Mouse (Mus musculus) layer of hippocampus, adult 11-12 months (tissue): Measurements from ENCODE around the gene BC004004.
"Not testable (repeated sequence)": the region's sequence is repeated elsewhere in the genome, so short reads cannot be mapped to it uniquely, and the experiment has no call there.

Source experiments
- DNase-seq: peaks from one replicate; pipeline ENCODE4 v3.0.0; 2022; ENCODE audit warnings: low spot score

The BC004004 gene

GRCm38 (mm10) chr17:29260501-29260900 lies 8.1 kb upstream of the BC004004 start:
- DNase-seq: no peak

DNA sequence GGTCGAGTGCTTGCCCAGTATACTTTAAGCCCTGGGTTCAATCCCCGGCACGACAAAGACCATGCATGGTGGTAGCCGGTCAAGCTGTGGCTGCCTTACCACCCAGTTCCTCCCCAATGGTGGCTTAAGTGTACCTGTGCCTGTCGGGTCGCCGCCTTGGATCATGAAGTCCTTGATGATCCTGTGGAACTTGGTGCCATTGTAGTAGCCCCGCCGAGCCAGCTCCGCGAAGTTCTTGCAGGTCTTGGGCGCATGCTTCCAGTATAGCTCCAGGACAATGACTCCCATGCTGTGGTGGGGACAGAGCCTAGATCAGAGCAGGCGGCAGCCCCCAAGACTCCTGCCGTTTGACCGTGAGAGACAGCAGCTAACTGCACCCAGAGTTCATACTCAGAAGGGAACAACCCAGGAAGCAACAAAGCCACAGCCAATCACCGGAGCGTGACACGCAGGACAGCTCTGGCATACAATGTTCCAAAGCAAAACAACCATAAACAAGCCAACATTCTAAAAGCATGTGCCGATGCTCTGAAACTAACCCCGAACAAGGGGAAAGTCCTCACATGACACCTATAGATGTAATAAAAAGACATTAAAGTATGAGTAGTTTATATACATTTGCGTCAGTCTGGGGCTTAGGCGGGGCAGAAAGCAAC lies 6.9 kb upstream of the BC004004 start:
- DNase-seq: no peak

DNA sequence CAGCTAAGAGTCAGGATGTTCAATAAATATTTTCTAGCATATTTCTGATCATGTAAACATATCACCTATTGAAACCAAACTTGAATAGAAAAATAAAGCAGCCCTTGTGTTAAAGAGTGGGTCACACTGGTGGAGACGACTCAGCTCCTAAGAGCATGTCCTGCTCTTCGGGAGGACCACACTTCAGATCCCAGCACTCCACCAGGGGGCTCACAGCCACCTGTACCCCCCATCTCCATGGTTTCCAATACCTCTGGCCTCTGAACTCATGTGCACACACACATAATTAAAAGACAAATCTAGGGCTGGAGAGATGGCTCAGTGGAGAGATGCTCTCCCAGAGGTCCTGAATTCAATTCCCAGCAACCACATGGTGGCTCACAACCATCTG lies 6.3 kb upstream of the BC004004 start:
- no peak for DNase-seq

GRCm38 (mm10) chr17:29263417-29263816 lies 5.2 kb upstream of the BC004004 start:
- no peak for DNase-seq

DNA sequence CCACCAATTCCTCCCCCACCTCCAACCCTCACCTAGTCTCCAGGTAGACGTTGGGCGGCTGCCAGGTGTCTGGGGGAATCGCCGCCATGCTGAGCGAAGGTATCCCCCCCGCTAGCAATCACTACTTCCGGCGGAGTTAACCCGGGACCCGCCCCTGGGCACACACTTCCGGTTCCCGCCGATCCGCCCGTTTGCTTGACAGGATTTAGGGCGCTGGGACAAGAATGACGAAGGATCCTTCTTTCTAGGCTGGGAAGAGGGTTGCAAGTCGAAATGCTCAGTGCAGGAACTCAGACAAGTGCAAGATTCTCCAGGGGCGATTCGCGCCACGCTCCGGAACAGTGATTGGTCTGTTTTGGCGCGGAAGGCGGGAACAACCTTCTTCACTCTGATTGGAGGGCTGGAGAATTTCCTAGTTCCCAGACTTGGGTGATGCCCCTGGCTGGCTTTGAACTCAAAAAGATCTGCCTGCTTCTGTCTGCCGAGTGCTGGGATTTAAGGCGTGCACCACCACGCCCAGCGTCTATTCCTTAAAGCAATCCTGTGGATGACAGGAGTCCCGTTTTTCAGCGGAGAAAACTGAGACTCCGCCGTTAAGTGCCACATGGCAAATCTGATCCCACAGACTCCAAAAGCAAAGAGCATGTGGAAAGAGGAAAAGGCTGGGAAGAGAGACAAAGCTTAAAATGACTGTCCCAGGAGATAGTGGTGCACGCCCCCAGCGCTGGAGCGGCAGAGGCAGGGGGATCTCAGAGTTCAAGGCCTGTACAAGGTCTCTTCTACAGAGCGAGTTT lies 4.6 kb upstream of the BC004004 start, which contains the start of gene Ppil1:
Gene Ppil1, minus strand, starts transcription at position 347 of the 794 bp plus-strand sequence.
- peak; percentile 75 for DNase-seq

- no peak for DNase-seq
Observed at GRCm38 (mm10) chr17:29264760-29265159, 3.8 kb upstream of the BC004004 start.

- DNase-seq: not testable (repeated sequence)
Observed at GRCm38 (mm10) chr17:29267040-29267439, 1.5 kb upstream of the BC004004 start.

DNA sequence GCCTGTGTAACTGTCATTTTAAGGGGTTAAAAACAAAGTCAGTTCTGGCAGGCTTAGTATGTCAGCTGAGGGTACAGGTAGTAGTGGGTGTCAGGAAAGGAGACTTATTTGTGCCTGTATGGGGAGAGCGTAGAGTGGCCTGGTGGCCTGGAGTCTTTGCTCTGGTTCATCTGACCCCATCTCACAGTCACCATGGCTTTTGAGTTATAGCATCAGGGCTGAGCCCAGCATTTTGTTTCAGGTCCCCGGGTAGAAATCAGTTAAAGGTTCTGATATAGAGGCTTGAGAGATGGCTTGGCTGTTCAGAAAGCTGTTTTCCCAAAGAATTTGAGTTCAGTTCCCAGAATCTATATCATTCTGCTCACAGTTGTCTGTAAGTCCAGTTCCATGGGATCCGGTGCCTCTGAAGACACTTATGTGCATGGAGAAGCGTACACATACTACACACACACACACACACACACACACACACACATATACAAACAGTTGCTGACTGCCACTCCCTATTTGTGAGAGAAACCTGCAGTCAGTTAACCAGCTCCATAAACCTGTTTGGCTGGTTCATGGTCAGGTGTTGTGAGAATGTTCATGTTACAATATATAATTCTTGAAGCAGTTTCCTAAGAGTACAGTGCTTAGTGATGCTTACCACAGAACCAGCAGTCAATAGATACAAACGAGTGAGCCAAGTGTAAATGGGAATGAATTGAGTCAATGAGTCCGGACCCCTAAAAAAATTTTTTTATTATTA lies 482 bp upstream of the BC004004 start:
- DNase-seq: no peak

DNA sequence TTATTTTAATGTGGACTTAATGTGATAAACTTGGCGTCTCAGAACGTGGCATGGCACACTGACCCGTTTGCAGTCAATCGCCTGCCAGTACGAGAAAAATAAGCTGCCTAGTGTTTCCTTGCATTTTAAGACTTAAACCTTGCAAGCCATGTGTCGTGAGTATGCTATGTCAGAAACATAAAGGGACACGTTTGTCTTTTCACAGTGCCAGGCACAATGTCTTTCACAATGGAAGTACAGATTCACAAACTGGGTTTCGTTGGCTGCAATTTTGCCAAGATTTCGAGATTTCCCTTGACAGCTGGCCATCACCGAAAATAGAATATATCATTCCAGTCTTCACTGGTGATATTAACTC lies 740 bp downstream of the BC004004 start:
- DNase-seq: no peak

GRCm38 (mm10) chr17:29270148-29270698 lies 1.6 kb downstream of the BC004004 start:
- DNase-seq: no peak

- DNase-seq: no peak
Observed at GRCm38 (mm10) chr17:29273156-29273555, 4.6 kb downstream of the BC004004 start.

- no peak for DNase-seq
Observed at GRCm38 (mm10) chr17:29273889-29274288, 5.3 kb downstream of the BC004004 start.

DNA sequence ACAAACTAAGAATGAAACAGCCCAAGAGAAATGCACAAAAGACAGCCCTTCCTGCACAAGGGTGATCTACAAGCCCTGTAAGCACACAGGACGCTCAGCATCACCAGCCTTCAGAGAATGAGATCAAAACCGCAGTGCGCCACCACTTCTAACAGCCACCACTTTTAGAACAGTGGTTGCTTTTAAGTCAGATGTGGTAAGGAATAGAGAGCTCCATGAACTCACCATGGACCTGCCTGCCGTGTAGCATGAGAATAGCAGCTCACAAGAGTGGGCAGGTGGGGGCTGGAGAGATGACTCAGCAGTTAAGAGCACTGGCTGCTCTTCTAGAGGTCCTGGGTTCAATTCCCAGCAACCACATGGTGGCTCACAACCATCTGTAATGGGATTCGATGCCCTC lies 11.8 kb downstream of the BC004004 start:
- no peak for DNase-seq

DNA sequence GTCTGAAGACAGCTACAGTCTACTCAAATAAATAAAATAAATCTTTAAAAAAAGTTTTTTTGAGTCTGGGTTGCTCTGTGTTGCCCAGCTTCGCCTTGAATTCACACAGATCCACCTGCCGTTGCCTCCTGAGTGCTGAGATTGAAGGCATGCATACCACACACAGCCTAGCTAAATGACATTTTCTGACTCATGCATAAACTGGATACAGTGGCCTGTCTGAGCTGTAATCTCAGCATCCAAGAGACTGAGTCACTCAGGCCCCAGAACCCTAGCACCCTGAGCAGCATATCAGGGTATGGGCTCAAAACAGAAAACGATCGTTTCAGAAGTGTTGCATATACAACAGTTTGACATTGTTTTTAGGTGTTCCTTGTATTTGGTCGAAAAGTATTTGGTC lies 13.0 kb downstream of the BC004004 start:
- no peak for DNase-seq

- no peak for DNase-seq
Observed at GRCm38 (mm10) chr17:29282216-29282952, 13.8 kb downstream of the BC004004 start.

GRCm38 (mm10) chr17:29291793-29292192 lies 23.2 kb downstream of the BC004004 start:
- DNase-seq: no peak

GRCm38 (mm10) chr17:29292996-29293395 lies 24.4 kb downstream of the BC004004 start:
- no peak for DNase-seq

DNA sequence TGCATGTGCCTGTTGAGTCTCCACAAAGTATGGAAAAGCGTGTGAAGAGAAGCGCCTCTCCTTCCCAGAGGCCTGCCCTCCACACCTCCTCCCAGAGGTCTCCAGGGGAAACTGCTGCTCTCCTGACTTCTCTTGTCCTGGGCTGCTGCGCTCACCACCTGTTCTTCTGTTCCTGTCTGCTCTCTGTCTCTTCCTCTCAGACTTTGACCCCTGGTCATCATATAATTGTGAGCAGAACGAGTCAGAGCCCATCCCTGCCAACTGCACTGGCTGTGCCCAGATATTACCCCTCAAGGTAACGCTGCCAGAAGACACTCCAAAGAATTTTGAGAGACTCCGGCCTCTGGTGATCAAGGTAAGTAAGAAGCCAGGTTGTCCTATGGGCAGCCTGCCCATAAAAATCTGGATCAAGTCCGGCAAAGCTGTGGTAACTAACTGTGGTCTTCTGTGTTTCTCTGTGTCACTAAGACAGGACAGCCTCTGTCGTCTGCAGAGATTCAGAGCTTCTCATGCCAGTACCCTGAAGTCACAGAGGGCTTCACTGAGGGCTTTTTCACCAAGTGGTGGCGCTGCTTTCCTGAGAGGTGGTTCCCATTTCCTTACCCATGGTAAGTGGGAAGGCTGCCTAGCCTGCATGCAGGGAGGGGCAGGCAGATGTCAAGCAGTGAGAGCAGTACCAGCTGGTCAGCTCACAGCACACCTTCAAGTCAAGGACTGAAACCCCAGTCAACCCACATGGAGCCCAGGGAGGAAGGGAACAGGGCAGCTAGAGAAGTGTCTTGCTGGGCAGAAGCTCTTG lies 25.4 kb downstream of the BC004004 start:
- DNase-seq: no peak

DNA sequence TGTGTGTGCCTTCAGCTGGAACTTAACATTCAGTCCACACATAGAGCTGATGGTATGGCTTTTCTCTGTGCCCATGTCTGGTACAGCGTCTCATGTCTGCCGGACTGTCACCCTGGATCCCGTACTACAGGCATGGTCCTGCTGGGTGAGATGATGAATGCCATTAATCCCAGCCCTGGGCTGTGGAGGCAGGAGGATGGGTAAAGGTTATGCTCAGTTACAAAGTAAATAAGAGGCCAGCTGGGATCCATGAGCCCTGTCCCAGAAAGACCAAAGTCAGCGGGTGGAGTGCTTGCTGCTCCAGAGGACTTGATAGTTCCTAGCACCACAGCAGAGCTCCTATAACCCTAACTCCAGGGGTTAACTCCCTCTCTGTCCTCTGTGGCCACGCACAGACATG lies 27.2 kb downstream of the BC004004 start:
- no peak for DNase-seq

GRCm38 (mm10) chr17:29297321-29297720 lies 28.7 kb downstream of the BC004004 start:
- DNase-seq: no peak

GRCm38 (mm10) chr17:29297813-29298212 lies 29.2 kb downstream of the BC004004 start:
- DNase-seq: no peak
